Mouse (Mus musculus) T-cell, adult 2 months (primary cell): ENCODE measurements around the gene Tmem120b.

Source experiments
- DNase-seq: peaks from one replicate; pipeline ENCODE4 v3.0.0; 2022; ENCODE audit warnings: low spot score

The Tmem120b gene

DNA sequence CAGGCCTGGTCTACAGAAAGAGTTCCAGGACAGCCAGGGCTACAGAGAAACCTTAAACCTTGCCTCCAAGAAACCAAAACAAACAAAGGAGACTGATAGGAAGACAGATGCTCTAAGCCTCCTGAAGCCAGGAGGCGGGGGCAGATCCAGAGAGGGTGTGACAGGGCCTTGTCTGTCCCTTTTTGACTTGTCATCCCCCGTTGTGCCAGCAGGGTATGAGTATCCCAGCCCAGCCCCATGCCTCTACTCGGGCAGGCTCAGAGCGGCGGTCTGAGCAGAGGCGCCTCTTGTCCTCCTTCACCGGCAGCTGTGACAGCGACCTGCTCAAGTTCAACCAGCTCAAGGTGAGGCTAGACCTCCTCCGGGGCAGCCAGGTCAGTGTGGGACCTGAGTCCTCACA, 94.7 kb downstream of the Tmem120b start:
- DNase-seq = no peak

DNA sequence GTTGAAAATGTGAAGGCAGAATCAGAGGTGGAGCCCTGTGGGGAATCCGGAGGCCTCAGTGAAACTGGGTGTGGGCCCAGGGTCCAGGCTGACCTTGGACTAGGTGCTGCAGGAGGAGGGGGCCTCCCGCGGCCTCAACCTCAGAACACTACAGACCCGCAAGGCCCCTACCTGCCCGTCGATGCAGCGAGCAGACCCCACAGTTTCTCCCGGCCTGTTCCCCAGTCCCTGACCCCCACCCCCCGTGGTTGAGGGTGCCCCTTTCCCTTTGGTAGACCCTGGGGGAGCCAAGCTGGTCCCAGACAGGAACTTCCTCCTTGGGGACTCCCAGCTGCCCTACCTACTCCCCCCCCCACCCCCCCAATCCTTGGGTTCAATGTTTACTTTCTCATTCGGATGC, 98.2 kb downstream of the Tmem120b start:
- no peak for DNase-seq
